Mouse (Mus musculus) 3134 (cell line): ENCODE data around the gene Klf3.
"Not testable (repeated sequence)": the region's sequence is repeated elsewhere in the genome, so short reads cannot be mapped to it uniquely, and the experiment has no call there.

Source experiments
- DNase-seq: peaks from one replicate; pipeline ENCODE4 v3.0.0-alpha.2; 2011; ENCODE audit warnings: low spot score; ENCODE audit not compliant: insufficient read length; ENCODE audit errors: extremely low read depth

Gene Klf3

GRCm38 (mm10) chr5:64876086-64876830 is 73.1 kb downstream of the Klf3 start:
- peak; percentile 44 for DNase-seq

GRCm38 (mm10) chr5:64877235-64878026 is 74.2 kb downstream of the Klf3 start:
- peak; percentile 60 for DNase-seq

DNA sequence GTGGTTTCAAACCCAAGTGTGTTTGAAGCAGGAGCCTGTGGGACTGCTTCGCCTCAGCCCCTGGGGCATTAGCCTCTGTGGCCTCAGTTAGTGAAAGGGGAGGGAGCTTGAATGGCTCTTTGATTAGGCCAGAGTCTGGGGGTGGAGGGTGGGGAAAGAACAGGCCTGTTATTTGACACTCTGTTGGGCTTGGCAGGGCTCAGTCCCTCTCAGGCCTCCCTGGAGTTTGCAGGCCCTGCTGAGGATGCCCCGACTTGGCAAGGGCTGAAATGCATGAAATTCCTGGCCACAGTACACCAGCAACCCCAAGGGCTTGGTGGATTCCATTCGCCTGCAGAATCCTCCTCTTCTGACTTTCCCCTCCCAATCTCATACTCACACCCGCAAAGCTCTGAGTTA is 74.8 kb downstream of the Klf3 start:
- peak; percentile 91 for DNase-seq

DNA sequence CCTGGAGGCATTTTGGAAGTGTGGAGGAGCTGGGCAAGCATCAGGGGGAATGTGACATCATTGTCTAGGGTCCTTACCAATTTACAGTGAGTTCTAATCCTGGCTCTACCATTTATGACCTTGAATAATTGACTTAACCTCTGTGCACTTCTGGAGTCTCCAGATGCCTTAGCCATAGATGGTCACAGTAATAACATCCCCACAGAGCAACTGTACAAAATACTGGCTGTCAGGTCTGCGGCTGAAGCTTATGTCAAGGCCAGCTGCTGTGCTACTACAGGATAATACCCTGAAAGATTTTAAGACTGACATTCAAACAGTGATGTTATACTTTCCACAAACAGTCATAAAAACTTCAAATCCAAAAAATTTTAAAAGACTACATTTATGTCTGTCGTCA is 75.3 kb downstream of the Klf3 start:
- no peak for DNase-seq

DNA sequence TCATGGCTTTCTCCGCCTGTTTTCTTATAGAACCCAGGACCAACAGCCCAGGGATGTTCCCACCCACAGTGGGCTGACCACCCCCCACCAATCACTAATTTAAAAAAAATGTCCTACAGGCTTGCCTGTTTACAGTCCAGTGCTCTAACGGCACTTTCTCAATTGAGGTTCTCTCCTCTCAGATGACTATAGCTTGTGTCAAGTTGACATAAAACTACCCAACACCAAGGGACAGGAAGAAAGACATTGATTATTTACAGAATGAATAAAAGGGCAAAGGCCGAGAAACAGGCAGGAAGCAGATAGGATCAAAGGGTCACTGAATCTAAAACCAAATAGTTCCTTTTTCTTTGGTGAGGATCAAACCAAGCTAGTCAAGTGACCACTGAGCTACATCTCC is 76.1 kb downstream of the Klf3 start:
- DNase-seq, result no peak

DNA sequence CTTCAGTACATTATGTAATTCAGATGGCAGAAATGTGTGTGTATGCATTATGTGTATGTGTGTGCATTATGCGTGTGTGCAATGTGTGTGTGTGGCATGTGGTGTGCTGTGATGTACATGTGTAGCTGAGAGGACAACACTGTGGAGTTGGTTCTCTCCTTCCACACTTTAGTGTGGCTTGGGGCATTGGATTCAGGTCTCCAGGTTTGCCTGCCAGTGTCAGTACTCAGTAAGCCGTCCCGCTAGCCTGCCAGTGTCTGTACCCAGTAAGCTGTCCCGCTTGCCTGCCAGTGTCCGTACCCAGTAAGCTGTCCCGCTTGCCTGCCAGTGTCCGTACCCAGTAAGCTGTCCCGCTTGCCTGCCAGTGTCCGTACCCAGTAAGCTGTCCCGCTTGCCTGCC is 78.4 kb downstream of the Klf3 start:
- DNase-seq, result not testable (repeated sequence)

DNA sequence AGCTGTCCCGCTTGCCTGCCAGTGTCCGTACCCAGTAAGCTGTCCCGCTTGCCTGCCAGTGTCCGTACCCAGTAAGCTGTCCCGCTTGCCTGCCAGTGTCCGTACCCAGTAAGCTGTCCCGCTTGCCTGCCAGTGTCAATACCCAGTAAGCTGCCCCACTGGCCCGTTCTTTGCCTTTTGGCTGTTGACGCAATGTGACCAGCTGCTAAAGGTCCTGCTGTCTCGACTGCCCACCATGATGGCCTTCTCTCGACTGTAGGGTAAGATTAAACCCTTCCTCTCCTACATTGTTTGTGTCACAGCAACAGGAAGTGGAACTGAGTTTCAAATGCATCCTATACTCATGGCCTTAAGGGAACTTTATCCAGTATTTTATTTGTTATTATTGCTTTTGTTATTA is 78.8 kb downstream of the Klf3 start:
- not testable (repeated sequence) for DNase-seq
